Mouse (Mus musculus) midbrain, embryonic 14.5 days (tissue): ENCODE data around the gene Ak4. TPM values are rescaled to one million over a fixed set of nuclear protein-coding genes. Genes with fewer than 3 reads are reported as not detected.

Experiments used
- ATAC-seq: fragments of 200-750 bp; cut with Nextera tagmentation; 2 replicates; pipeline ENCODE4 v1.8.0; 2017; ENCODE audit warnings: moderate number of reproducible peaks, moderate library complexity; ENCODE audit not compliant: low FRiP score, low TSS enrichment
- DNase-seq: peaks from one replicate; pipeline ENCODE4 v3.0.0-alpha.2; 2015
- H3K27ac ChIP-seq: fragments of 300-500 bp; sonication (generic); replicated peaks from 2 replicates; pipeline ENCODE4 v1.5.1; 2014; ENCODE audit warnings: mild to moderate bottlenecking, low read depth, low read length, moderate library complexity
- H3K27me3 ChIP-seq: fragments of 300-500 bp; sonication (generic); 2 replicates; pipeline ENCODE4 v1.6.1; 2014; ENCODE audit warnings: low read length, control low read depth, mixed read lengths; ENCODE audit not compliant: control insufficient read depth, insufficient read depth
- H3K36me3 ChIP-seq: fragments of 300-500 bp; sonication (generic); 2 replicates; pipeline ENCODE4 v1.6.1; 2014; ENCODE audit warnings: low read length, control low read depth; ENCODE audit not compliant: control insufficient read depth, insufficient read depth
- H3K4me1 ChIP-seq: fragments of 300-500 bp; sonication (generic); 2 replicates; pipeline ENCODE4 v1.6.1; 2014; ENCODE audit warnings: mild to moderate bottlenecking, antibody characterized with exemption, low read length, control low read depth; ENCODE audit not compliant: control insufficient read depth, insufficient read depth
- H3K4me2 ChIP-seq: fragments of 300-500 bp; sonication (generic); 2 replicates; pipeline ENCODE4 v1.6.1; 2014; ENCODE audit warnings: mild to moderate bottlenecking, low read length, moderate library complexity
- H3K4me3 ChIP-seq: fragments of 300-500 bp; sonication (generic); replicated peaks from 2 replicates; pipeline ENCODE4 v1.5.1; 2014; ENCODE audit warnings: low read depth, low read length
- H3K9ac ChIP-seq: fragments of 300-500 bp; sonication (generic); replicated peaks from 2 replicates; pipeline ENCODE4 v1.6.1; 2014; ENCODE audit warnings: mild to moderate bottlenecking, low read length, moderate library complexity
- H3K9me3 ChIP-seq: fragments of 300-500 bp; sonication (generic); 2 replicates; pipeline ENCODE4 v1.6.1; 2016; ENCODE audit warnings: low read length, control low read depth, mixed read lengths; ENCODE audit not compliant: control insufficient read depth
- WGBS: fragments of 180-500 bp; shearing (Covaris S2); extraction: QIAGEN DNeasy Blood & Tissue Kit; methylation state at CpG from one replicate; pipeline ENCODE4 v1.1.7; 2014; 5-methylcytosine and 5-hydroxymethylcytosine counted together
- polyA plus RNA-seq: library from polyadenylated mRNA; unstranded; fragments of >200 nt; fragmentation: Nextera tagmentation; extraction: Ambion mirVana; gene quantifications from 2 replicates; pipeline ENCODE4 v1.2.1, GENCODE M21; 2014

Gene Ak4
- polyA plus RNA-seq, 1 experiment from 2014 or later = 3.9 TPM

DNA sequence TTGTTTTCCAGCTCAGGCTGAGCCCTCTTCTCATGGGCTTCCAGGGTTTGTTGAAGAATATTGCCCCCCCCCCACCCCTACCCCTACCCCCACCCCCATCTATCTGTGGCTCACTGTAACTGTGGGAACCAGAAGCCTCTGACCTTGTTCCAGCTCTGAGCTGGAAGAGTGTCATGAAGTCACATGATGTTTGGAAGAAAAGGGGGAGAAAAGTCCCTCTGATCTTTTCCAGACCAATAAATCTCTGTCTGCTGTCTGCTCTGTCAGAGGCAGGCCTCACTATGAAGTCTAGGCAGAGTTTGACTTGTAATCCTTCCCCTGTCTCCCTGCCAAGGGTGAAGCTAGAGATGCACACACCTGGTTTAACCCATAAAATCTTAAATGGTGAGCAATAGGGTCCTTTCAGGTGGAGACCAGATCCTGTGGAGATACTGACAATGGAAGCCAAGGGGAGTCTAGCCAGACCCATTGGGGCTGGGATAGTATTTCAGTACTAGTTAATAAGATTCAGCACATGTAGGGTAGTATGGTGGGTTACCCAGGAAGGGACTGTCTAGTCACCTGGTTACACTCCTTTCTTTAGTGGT lies 74.6 kb downstream of the Ak4 start:
- DNase-seq = no peak
- H3K4me3 ChIP-seq = no peak overlapping the region
- no peak for ATAC-seq

DNA sequence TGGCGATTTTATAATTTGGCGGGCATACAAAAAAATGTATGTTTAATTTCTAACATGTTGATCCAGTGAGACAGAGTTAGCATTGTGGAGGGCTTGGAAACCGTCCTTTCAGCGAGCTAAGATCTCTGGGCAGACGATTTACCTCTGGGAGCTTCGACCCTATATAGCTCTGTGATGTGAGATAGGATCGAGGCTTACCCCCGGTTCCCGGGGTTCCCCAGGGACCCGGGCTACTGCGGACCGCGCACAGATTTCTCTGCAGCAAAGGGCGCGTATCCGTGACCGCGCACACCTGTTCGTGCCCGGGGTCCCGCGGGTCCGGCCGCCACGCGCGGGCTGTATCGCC lies 77.1 kb downstream of the Ak4 start:
- under 1% methylated on average over 28 of the region's 28 CpGs for WGBS
- Histone ChIP-seq H3K4me3 (peak overlapping the region; percentile 64), H3K9me3 (no peaks in the 10 kb centered on the region), H3K9ac (peak overlapping the region; percentile 66), H3K27ac (no peak overlapping the region), H3K36me3 (no peaks in the 10 kb centered on the region), H3K4me2 (peak overlapping the region; percentile 97), H3K4me1 (no peaks in the 10 kb centered on the region), H3K27me3 (peaks cover 28% of the 10 kb centered on the region)
- ATAC-seq (peak; percentile 47), DNase-seq (no peak)

More for the DNA sequence above, 74.6 kb downstream of the Ak4 start:
- Histone ChIP-seq H3K27me3 (peaks cover 28% of the 10 kb centered on the region), H3K4me1 (no peaks in the 10 kb centered on the region), H3K36me3 (no peaks in the 10 kb centered on the region), H3K9ac (no peak overlapping the region), H3K4me2 (no peak overlapping the region), H3K9me3 (no peaks in the 10 kb centered on the region), H3K27ac (no peak overlapping the region)

DNA sequence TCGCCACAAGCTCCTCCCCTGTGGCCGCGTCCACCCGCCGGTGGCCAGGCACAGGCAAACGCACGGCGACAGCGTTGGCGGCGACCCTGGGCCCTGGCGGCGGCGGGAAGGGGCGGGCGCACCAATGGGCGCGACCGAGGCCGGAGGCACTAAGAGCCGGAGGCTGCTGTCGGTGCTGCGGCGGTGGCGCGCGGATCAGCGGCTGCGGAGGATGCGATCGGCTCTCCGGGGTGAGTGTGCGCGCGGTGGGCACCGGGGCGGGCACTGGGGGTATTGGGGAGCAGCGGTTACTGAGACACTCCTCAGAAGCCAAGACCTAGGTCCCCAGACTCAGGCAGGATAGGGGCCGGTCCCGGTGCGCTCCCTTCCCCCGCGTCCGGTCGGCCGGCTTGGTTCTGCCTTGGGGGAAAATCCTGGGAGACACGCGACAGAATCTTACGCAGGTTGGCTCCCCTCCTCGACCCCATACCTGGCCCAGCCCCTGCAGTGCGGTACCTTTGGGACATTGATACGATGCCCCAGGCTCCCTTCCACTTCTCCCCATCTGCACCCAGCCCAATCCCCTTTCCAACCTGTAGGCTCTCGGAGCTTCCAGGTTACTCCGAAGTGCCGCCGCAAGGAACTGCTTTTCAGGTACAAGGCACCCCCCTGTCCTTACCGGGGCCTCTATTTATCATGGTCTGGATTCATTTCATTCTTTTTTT lies 77.6 kb downstream of the Ak4 start, which contains the start of gene Dnajc6:
Dnajc6 (plus strand) TSS at position 115 of the 704 bp plus-strand sequence.
- Histone ChIP-seq H3K27ac (no peak within 1 kb of the TSS), H3K4me1 (no peaks in the 10 kb centered on the region), H3K9ac (peak within 1 kb of the TSS; percentile 66), H3K4me3 (peak within 1 kb of the TSS; percentile 64), H3K4me2 (peak within 1 kb of the TSS; percentile 97), H3K36me3 (no peaks in the 10 kb centered on the region), H3K9me3 (no peaks in the 10 kb centered on the region), H3K27me3 (peaks cover 28% of the 10 kb centered on the region)
- 1% methylated on average over 51 of the region's 57 CpGs for WGBS
- peak; percentile 76 for DNase-seq
- peak; percentile 73 for ATAC-seq

DNA sequence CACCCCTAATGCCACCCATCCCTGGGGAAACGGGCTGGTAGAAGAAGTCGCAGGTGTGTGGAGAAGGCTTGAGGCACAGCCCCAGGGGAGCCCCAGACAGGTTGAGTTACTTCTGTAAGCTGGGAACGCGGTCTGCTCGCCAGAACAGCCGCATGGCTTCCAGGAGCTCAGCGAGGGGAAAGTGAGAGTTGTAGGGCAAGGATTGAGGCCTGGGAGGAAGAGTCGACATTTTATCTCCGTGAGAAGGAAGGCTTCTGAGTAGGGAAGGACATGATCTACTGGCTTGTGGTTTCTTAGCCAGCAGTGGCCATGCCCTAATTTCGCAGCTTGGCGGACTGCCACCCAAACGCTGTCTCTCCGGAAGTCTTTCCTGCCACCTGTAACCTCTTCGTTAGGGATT lies 78.3 kb downstream of the Ak4 start:
- H3K4me1 ChIP-seq = no peaks in the 10 kb centered on the region
- ATAC-seq = no peak
- peak overlapping the region; percentile 97 for H3K4me2 ChIP-seq
- no peak overlapping the region for H3K27ac ChIP-seq
- peaks cover 28% of the 10 kb centered on the region for H3K27me3 ChIP-seq
- peak overlapping the region; percentile 64 for H3K4me3 ChIP-seq
- no peaks in the 10 kb centered on the region for H3K9me3 ChIP-seq
- WGBS = 6% methylated on average over 14 of the region's 14 CpGs
- H3K9ac ChIP-seq = no peak overlapping the region
- no peaks in the 10 kb centered on the region for H3K36me3 ChIP-seq
- peak; percentile 46 for DNase-seq

DNA sequence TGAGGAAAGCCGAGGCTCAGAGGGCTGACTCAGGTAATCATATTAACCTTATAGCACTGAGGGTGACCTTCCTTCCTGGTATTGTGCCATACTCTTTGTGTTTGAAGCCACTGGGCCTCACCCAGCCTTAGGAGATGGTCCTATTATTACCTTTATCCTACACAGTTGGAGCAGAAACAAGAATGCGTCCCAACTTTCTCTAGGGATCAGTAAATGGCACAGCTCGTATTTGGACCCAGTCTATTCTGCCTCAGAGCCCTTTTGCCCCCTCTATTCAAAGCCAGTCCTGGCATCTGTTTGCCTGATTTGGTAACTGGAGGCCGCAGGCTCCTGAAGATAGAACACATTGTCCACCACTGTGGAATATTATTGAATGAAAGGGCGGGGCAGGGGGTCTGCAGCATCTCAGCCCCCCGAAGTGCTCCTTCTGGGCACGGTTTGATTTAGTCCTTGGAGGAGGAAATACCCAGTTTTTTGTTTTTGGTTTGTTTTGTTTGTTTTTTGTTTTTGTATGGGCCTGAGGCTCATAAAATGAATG lies 85.5 kb downstream of the Ak4 start:
- Histone ChIP-seq H3K9ac (no peak overlapping the region), H3K9me3 (no peaks in the 10 kb centered on the region), H3K27me3 (no peaks in the 10 kb centered on the region), H3K36me3 (no peaks in the 10 kb centered on the region), H3K4me1 (0 out of 2 replicates have a peak, but pooled peaks cover 3% of the 10 kb centered on the region), H3K27ac (no peak overlapping the region), H3K4me3 (no peak overlapping the region), H3K4me2 (no peak overlapping the region)
- 46% methylated on average over 7 of the region's 7 CpGs for WGBS
- DNase-seq = no peak
- no peak for ATAC-seq

DNA sequence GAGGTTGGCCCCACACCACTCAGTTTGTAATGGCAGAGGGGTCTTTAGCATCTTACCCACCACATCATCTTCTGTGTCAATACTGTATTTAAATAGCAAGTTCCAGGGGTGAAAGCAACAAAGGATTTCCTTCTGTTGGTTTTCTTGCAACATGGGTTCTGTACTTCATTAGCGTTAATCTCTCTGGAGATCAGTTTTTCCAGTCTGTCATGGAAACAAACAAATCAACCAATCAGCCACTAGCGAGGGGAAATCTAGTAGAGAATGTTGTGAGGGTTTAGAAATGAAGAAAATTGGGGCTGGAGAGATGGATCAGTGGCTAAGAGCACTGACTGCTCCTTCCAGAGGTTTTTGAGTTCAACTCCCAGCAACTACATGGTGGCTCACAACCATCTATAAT lies 86.9 kb downstream of the Ak4 start:
- WGBS = 71% methylated on average over 2 of the region's 2 CpGs
- H3K27me3 ChIP-seq = no peaks in the 10 kb centered on the region
- no peak for DNase-seq

DNA sequence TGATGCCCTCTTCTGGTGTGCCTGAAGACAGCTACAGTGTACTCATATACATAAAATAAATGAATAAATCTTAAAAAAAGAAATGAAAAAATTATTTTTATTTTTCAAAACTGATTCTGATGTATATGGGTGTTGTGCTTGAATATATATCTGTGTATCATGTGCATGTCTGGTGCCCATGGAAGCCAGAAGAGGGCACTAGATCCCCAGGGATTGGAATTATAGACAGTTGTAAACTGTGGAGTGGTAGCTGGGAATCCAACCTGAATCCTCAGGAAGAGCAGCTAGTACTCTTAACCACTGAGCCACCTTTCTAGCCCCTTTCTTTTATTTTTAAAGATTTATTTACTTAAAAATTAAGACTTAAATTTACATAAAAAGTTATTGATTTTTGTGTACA lies 87.3 kb downstream of the Ak4 start:
- Histone ChIP-seq H3K4me1 (0 out of 2 replicates have a peak, but pooled peaks cover 3% of the 10 kb centered on the region), H3K4me2 (no peak overlapping the region), H3K9ac (no peak overlapping the region), H3K27ac (no peak overlapping the region), H3K27me3 (no peaks in the 10 kb centered on the region), H3K9me3 (no peaks in the 10 kb centered on the region), H3K36me3 (no peaks in the 10 kb centered on the region), H3K4me3 (no peak overlapping the region)
- no peak for DNase-seq
- ATAC-seq = no peak

More for the DNA sequence above, 86.9 kb downstream of the Ak4 start:
- Histone ChIP-seq H3K4me3 (no peak overlapping the region), H3K27ac (no peak overlapping the region), H3K36me3 (no peaks in the 10 kb centered on the region), H3K9ac (no peak overlapping the region), H3K4me1 (0 out of 2 replicates have a peak, but pooled peaks cover 3% of the 10 kb centered on the region), H3K9me3 (no peaks in the 10 kb centered on the region), H3K4me2 (no peak overlapping the region)
- ATAC-seq = no peak

DNA sequence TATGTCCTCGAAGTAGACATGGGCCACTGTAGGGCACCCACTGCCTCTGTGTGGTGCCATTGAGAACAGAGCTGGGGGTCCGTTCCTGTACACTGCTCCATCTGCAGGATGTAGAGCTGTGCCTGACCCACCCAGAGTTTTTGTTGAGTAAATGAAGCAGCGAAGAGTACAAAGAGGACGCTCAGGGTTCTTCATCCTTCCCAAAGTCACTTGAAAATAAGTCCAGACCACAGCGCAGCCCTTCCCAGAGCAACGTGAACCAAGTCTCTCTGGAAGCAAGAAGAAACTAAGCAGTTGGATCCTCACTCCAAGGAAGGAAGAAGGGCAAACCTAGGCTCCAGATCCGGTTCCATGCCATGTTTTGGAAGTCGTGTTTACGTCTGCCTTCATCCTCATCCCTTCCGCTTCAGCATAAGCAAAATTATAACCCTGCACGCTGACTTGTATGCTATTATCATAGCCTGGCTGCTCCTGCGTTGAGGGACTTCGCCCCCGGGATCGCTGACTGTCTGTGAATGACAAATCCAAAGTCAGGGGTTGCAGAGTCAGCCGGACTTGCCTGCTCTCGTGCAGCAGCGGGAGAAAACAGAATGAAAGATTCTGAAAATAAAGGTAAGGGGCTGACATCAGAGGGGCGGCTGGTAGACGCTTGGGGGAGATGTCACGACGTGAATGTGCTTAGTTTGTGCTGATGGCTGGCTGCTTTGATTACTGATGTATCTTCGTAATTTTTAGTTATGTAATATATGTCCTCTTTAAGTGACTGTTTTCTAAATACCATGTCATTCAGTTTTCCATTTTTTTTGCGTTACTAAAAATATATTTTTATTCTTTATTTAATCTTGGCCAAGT lies 88.7 kb downstream of the Ak4 start:
- no peaks in the 10 kb centered on the region for H3K9me3 ChIP-seq
- ATAC-seq (peak; percentile 53; the same call in 1 of the 2 replicates), DNase-seq (peak; percentile 88)
- 0 out of 2 replicates have a peak, but pooled peaks cover 3% of the 10 kb centered on the region for H3K4me1 ChIP-seq
- no peaks in the 10 kb centered on the region for H3K27me3 ChIP-seq
- WGBS = 10% methylated on average over 24 of the region's 24 CpGs
- H3K36me3 ChIP-seq = no peaks in the 10 kb centered on the region
- H3K4me2 ChIP-seq = peak overlapping the region; percentile 93
- H3K9ac ChIP-seq = peak overlapping the region; percentile 50
- peak overlapping the region; percentile 64; the same call in 1 of the 2 replicates for H3K27ac ChIP-seq
- peak overlapping the region; percentile 47 for H3K4me3 ChIP-seq
